Mouse (Mus musculus) liver, embryonic 11.5 days (tissue): ENCODE measurements at regions not wholly inside any gene's neighbourhood (a gene's known extent, or its start where the extent isn't known, plus 50 kb on each side); places are given as distances from the start of the nearest gene placed in this dataset.

Source experiments
- ATAC-seq: fragments of 200-750 bp; cut with Nextera tagmentation; replicated peaks from 2 replicates; pipeline ENCODE4 v1.8.0; 2017; ENCODE audit warnings: moderate number of reproducible peaks, mild to moderate bottlenecking, moderate TSS enrichment, moderate library complexity; ENCODE audit not compliant: low FRiP score
- DNase-seq: peaks from one replicate; pipeline ENCODE4 v3.0.0-alpha.2; 2017; ENCODE audit warnings: low spot score
- H3K27ac ChIP-seq: fragments of 300-500 bp; sonication (generic); 2 replicates; pipeline ENCODE4 v1.5.1; 2014; ENCODE audit warnings: mild to moderate bottlenecking, low read depth, low read length, control low read depth
- H3K27me3 ChIP-seq: fragments of 300-500 bp; sonication (generic); replicated peaks from 2 replicates; pipeline ENCODE4 v1.6.1; 2014; ENCODE audit warnings: low read length, mixed read lengths; ENCODE audit not compliant: control insufficient read depth, insufficient read depth
- H3K36me3 ChIP-seq: fragments of 300-500 bp; sonication (generic); 2 replicates; pipeline ENCODE4 v1.6.1; 2014; ENCODE audit warnings: mild to moderate bottlenecking, low read length, moderate library complexity, mixed read lengths; ENCODE audit not compliant: control insufficient read depth, insufficient read depth
- H3K4me1 ChIP-seq: fragments of 300-500 bp; sonication (generic); replicated peaks from 2 replicates; pipeline ENCODE4 v1.6.1; 2014; ENCODE audit warnings: low read length, mixed read lengths; ENCODE audit not compliant: control insufficient read depth, insufficient read depth
- H3K4me2 ChIP-seq: fragments of 300-500 bp; sonication (generic); 2 replicates; pipeline ENCODE4 v1.6.1; 2014; ENCODE audit warnings: mild to moderate bottlenecking, control low read depth, moderate library complexity
- H3K4me3 ChIP-seq: fragments of 300-500 bp; sonication (generic); 2 replicates; pipeline ENCODE4 v1.5.1; 2014; ENCODE audit warnings: low read depth, low read length, control low read depth
- H3K9ac ChIP-seq: fragments of 300-500 bp; sonication (generic); 2 replicates; pipeline ENCODE4 v1.6.1; 2014; ENCODE audit warnings: low read depth, low read length, control low read depth
- H3K9me3 ChIP-seq: fragments of 300-500 bp; sonication (generic); 2 replicates; pipeline ENCODE4 v1.6.1; 2016; ENCODE audit warnings: low read length, inconsistent platforms, mixed read lengths; ENCODE audit not compliant: control insufficient read depth
- WGBS: fragments of 180-500 bp; shearing (Covaris S2); extraction: QIAGEN DNeasy Blood & Tissue Kit; methylation state at CpG from one replicate; pipeline ENCODE4 v1.1.7; 2014; 5-methylcytosine and 5-hydroxymethylcytosine counted together

- no peak overlapping the region for H3K9ac ChIP-seq
- no peaks in the 10 kb centered on the region for H3K36me3 ChIP-seq
- H3K9me3 ChIP-seq: no peaks in the 10 kb centered on the region
- no peak overlapping the region for H3K4me2 ChIP-seq
- DNase-seq (no peak), ATAC-seq (no peak)
- peaks cover 19% of the 10 kb centered on the region for H3K4me1 ChIP-seq
- peak overlapping the region; percentile 3; the same call in 1 of the 2 replicates for H3K27ac ChIP-seq
- H3K4me3 ChIP-seq: no peak overlapping the region
- 72% methylated on average over 20 of the region's 20 CpGs for WGBS
- no peaks in the 10 kb centered on the region; the same call in 1 of the 2 replicates for H3K27me3 ChIP-seq
Observed at GRCm38 (mm10) chr4:150707725-150708571, 56.0 kb upstream of the Slc45a1 start.

- peaks cover 19% of the 10 kb centered on the region for H3K4me1 ChIP-seq
- no peaks in the 10 kb centered on the region; the same call in 1 of the 2 replicates for H3K27me3 ChIP-seq
- peak overlapping the region; percentile 3; the same call in 1 of the 2 replicates for H3K27ac ChIP-seq
- H3K9ac ChIP-seq: no peak overlapping the region
- 64% methylated on average over 19 of the region's 19 CpGs for WGBS
- ATAC-seq: no peak
- no peak overlapping the region for H3K4me3 ChIP-seq
- no peak overlapping the region; the same call in 1 of the 2 replicates for H3K4me2 ChIP-seq
- H3K36me3 ChIP-seq: no peaks in the 10 kb centered on the region
- no peak for DNase-seq
- H3K9me3 ChIP-seq: no peaks in the 10 kb centered on the region
Observed at GRCm38 (mm10) chr4:150706793-150707724, 55.1 kb upstream of the Slc45a1 start.

- H3K4me1 ChIP-seq: peaks cover 19% of the 10 kb centered on the region
- no peaks in the 10 kb centered on the region for H3K36me3 ChIP-seq
- ATAC-seq: no peak
- H3K9me3 ChIP-seq: no peaks in the 10 kb centered on the region
- 85% methylated on average over 7 of the region's 7 CpGs for WGBS
- H3K9ac ChIP-seq: no peak overlapping the region
- no peaks in the 10 kb centered on the region; the same call in 1 of the 2 replicates for H3K27me3 ChIP-seq
- no peak for DNase-seq
- H3K4me3 ChIP-seq: no peak overlapping the region
- no peak overlapping the region for H3K4me2 ChIP-seq
- H3K27ac ChIP-seq: no peak overlapping the region
Observed at GRCm38 (mm10) chr4:150706291-150706690, 54.3 kb upstream of the Slc45a1 start.

GRCm38 (mm10) chr4:150703266-150703665, 51.3 kb upstream of the Slc45a1 start:
- H3K4me1 ChIP-seq: peaks cover 11% of the 10 kb centered on the region
- no peak for DNase-seq
- no peak overlapping the region for H3K4me3 ChIP-seq
- no peaks in the 10 kb centered on the region for H3K36me3 ChIP-seq
- H3K27me3 ChIP-seq: no peaks in the 10 kb centered on the region; the same call in 1 of the 2 replicates
- 77% methylated on average over 5 of the region's 5 CpGs for WGBS
- H3K9ac ChIP-seq: no peak overlapping the region
- no peak overlapping the region for H3K4me2 ChIP-seq
- ATAC-seq: no peak
- H3K9me3 ChIP-seq: no peaks in the 10 kb centered on the region
- H3K27ac ChIP-seq: no peak overlapping the region
